Mouse (Mus musculus) layer of hippocampus, adult 8-10 months (tissue): Measurements from ENCODE around the gene Smarcal1. TPM values are rescaled to one million over a fixed set of nuclear protein-coding genes. Genes with fewer than 3 reads are reported as not detected.
A peak's percentile ranks its signal among the peaks of the same experiment; 100 is the strongest.

ENCODE experiments used
- DNase-seq, 2 experiments: peaks; one replicate each; pipeline ENCODE4 v3.0.0; 2022; ENCODE audit warnings: low spot score in 2 of 2
- total RNA-seq, 4 experiments: library from RNA; stranded (reverse); gene quantifications; 2 replicates each; pipeline ENCODE4 v1.2.4; 2022

The Smarcal1 gene
- 10 to 100 TPM; 59.3 to 66.1 (median 63.5) TPM for total RNA-seq

- DNase-seq = peak; percentile 97 to 98
Measured at GRCm38 (mm10) chr1:72582947-72583731, at the start of gene Smarcal1. Gene Smarcal1 (plus strand): TSS chr1:72583251.

DNA sequence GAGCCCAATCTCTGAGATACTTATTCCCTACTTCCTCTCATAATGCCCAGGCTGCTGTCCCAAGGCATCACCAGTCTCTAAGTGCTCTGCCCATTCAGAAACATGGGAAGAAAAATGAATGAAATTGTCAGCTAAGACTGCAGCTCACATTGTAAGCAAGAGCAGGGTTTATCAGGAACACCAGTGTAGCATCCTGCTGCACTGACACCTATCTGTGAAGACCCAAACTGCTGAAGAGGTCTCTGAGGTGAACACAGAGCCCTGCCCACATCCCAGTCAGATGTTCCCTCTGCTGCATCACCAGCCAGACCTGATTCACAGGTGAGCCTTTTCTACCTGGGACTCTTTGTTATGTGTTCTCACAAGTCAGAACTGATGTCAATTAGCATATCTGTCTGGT, 49.6 kb upstream of the Smarcal1 start:
- no peak for DNase-seq

- peak in 1 of 2 experiments; percentile 23 for DNase-seq
Measured at GRCm38 (mm10) chr1:72535725-72536571, 47.1 kb upstream of the Smarcal1 start.

DNA sequence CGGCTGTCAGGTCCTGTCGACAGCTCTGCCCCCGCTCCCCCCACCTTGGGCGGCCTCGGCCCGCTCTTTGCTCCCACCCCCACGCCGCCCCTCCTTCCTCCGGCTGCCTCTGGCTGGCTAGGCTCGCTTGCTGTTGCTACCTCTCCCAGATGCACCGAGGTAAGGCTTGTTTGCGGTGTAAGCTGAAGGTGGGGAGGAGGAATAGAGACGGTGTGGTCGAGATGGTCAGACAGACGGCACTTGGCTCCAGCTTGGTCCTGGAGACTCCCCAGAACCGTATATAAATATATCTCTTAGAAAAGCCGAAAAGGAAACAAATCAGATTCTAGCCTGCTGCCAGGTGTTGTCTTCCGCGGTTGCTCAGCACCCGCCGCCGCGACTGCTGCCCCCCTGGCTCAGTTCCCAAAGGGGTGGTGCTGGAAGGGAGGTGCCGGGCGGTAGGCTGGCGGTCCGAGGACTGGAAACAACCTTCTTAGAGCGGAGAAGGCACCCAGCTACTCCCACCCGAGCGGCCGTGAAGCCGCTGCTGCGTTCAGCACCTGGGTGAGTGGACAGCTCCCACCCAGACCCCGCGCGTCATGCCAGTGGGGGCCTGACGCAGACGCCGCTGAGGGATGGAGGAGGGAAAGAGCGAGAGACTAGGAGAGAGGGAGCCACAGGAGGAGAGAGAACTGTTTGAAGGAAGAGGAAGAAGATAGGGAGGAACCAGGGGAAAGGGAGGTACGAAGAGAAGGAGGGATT, 46.3 kb upstream of the Smarcal1 start, which contains the start of gene March4:
Gene March4, minus strand, starts transcription at position 320 of the 741 bp plus-strand sequence.
- DNase-seq = peak; percentile 64 to 71

GRCm38 (mm10) chr1:72538266-72538665, 44.8 kb upstream of the Smarcal1 start:
- no peak for DNase-seq

DNA sequence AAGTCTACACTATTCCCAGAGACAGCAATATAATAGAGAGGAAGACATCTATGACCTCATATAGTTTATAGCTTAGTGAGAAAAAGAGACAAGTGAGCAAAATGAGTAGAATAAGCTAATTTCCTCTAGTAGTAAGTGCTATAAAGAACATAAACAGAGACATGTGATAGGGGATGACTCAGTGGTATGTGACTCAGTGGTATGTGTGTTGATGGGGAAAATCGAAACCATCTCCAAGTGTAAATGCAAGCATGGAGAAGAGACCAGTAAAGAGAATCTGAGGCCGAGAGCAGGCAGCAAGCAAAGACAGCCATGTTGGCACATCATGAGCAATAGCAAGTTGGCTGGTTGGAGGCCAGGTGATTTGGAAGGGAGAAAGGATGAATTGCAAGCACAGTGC, 32.7 kb upstream of the Smarcal1 start:
- no peak for DNase-seq

DNA sequence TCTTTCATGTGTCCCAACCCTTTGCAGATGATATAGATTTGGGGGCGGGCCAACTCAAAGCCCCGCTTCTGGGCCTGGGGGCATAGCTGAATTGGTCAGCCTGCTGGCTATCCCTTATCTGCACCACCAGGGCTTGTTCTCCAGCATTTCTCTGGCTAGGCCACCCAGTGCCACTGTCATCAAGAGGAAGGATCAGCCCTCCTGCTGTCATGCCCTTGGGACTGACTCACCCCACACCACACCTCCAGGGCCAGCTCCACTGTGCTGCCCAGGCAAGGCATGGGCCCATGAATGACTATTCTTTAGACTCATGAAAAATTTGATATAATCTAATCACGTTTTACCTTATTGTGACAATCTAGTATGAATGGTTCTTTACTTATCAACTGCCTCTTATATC, 26.6 kb upstream of the Smarcal1 start:
- no peak for DNase-seq

DNA sequence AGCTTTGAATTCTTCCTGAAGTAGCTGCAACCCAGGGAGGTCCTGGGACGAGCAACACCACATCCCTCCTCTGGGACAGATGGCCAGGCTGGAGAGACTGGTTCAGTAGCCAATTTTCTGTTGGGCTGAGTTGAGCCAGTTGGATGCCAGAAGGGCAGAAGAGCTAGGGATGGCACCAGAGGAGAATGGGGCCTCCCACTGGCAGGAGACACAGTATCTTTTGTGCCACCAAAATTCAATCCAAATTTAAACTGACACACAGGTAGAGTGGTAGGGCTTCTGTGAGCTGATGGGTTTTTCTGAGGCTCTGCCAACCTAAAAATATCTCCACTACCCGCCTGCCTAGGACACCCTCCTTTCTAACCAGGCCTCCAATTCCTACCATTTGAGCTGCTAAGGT, 24.4 kb upstream of the Smarcal1 start:
- DNase-seq = no peak

GRCm38 (mm10) chr1:72564334-72564962, 18.6 kb upstream of the Smarcal1 start:
- no peak for DNase-seq

GRCm38 (mm10) chr1:72567056-72567455, 16.0 kb upstream of the Smarcal1 start:
- no peak for DNase-seq

DNA sequence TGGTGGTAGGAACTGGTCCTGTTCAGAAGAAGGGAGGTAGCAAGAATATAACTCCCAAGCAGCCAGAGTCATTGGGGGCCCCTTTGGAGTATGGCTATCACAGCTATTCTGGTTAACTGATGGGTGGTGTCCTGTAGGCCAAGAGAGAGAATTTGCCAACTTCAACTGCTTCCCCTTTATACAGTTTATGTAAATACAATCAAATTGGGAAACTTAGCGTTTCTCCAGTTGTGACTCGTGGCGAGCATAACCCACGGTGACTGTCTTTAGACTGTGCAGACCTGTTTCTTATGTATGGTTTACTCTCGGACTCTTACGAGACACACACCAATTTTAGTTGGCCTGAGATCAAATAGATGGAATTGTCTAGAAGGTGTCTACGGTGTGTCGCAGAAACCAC, 14.3 kb upstream of the Smarcal1 start:
- no peak for DNase-seq

- DNase-seq = no peak
Measured at GRCm38 (mm10) chr1:72574047-72574446, 9.0 kb upstream of the Smarcal1 start.

GRCm38 (mm10) chr1:72574608-72575007, 8.4 kb upstream of the Smarcal1 start:
- no peak for DNase-seq

DNA sequence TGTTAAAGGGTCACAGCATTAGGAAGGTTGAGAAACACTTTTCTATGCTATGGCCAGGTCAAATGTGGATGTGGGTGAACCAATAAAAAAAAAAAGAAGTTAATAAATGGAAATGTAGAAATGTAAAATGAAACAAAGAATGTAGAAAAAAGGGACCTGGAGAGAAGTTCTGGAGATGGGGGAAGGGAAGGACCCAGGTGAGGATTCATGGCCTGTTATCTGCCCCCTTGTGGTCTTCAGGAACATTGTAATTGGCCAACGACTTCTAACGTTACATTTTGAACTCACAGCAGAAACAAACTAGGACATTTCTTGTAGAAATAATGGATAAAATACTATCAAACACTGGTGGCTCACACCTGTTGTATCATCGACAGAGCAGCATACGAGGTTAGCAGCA, 7.9 kb upstream of the Smarcal1 start:
- no peak for DNase-seq

DNA sequence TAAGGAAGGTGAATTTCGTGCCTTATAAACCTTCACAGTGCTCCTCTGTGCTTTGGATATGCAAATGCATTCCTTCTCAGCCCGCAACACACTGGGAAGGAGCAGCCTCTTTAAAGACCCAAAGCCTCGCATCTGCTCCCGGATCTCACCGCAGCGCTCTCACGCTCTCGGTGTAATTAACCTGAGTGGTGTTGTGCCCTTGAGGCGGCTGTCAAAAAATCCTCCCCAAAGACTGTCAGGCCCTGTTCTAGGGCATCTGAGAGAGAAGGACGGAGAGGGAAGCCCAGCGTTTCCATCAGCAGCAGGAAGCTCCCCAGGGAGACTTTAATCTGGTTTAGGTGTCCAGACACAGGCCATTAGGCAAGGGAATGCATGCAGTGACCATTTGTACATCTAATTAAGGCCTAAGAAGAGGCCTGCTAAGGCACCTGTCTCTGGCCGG, 5.5 kb upstream of the Smarcal1 start:
- DNase-seq = no peak

DNA sequence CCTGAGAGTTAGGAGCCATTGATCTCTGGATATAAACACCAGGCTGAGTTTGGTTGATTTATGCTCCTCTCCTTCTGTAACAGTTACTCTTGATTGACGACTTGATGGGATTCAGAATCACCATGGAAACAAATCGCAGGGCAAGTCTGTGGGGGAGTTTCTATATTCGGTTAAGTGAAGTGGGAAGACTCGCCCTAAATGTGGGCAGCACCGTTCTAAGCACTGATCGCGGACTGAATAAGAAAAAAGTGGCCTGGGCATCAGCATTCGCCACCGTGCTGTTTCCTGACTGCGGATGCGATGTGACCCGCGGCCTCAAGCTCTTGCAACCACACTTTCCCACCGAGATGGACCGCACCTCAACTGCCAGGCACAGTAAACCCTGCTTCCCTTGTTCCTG, 4.7 kb upstream of the Smarcal1 start:
- no peak for DNase-seq

GRCm38 (mm10) chr1:72578806-72579205, 4.2 kb upstream of the Smarcal1 start:
- no peak for DNase-seq

DNA sequence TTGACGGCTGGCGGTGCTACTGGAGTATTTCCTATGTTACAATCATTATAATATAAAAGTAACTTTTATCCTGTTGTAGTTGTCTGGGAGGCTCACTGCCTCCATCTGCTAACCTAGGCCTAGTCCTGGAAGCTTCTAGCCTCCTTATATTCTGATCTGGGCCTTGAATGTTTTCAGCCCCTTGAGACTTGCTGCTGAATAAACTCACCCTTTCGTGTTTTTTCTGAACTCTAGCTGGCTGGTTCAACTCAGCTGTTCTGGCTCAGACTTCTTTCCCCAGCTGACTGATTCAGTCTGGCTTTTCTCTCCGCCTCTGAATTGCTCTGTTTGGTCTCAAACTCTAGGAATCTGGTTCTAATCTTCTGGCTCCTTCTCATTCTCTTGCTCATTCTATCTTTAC, 855 bp downstream of the Smarcal1 start:
- no peak for DNase-seq

DNA sequence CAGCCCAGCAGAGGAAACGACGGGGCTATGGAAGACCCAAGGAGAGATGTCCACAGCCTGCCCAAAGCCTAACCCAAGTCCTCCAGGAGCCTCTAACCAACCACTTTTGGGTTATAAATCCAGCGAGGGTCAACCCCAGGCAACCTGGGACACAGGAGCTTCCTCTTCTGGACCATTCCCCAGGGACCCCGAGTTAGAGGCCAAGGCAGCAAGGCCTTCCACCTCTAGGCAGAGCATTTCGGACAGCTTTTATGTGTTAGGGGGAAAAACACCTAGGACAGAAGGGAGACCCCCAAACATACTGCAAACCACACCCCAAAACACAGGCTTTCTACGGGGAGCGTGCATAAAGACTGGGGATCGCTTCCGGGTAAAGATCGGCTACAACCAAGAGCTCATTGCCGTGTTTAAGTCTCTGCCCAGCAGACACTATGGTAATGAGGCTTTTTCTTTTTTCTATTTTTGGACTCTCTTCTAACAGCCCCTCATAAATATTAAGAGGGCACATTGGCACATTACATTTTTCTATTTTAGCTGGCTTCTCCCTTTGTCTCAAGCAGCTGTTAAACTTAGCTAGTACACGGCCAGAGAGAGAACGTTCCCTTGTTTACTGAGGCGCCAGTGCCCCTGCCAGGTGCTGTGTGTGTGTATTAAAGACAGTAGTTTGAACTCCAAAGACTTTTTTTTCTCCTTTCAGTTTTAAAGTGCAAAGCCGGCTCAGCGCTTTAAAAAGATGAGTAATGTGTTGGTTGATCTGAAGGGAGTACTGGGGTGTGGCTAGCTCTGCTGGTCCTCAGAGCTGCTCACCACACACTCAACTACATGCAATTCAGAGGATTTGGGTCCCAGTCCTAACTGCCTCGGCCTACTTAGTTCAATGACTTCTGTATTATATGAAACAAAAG, 3.2 kb downstream of the Smarcal1 start:
- DNase-seq = no peak

- DNase-seq = no peak
Measured at GRCm38 (mm10) chr1:72587532-72587931, 4.5 kb downstream of the Smarcal1 start.
